In the genomic region with DNA sequence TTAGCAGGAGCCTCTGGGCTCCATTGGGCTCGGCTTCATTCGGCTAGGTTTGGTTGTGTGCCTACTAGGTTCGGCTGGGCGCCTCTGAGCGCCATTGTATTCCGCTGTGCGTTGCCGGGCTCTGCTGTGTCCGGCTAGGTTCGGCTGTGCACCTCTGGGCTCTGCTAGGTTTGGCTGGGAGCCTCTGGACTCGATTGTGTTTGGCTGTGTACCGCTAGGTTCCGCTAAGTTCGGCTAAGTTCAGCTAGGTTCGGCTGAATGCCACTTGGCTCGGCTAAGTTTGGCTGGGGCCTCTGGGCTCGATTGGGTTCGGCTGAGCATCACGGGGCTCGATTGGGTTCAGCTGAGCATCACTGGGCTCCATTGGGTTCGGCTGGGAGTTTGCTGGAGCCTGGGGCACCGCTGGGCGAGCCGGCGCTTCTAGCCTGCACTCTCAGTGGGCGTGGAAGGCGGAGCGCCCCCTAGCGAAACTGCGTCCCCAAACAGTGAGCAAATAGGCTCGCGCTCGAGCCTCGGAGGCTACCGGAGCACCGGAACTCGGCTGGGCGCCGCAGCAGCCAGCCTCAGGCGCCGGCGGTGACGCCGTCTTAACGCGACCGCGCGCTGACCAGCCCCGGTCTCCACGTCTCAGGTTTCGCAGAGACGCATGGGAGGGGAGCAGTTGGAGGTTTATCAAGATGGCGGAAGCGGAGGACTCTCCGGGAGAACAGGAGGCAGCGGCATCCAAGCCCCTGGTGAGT, we compare ENCODE assay signal across 1 mouse cellular context.
TF ChIP-seq lines count a peak whose summit lies in the region.

No protein-coding gene starts in this region.

TF ChIP-seq in MEL, 35 proteins besides CTCF, POLR2A, EP300 and RAD21 (continued from another document):
- TF ChIP-seq UBTF (IDR thresholded peaks at IDR 0.05; ENCODE audit: borderline replicate concordance, insufficient read depth, low read depth, low read length) (no peak), ZMIZ1 (IDR thresholded peaks at IDR 0.05; ENCODE audit: low read depth, low read length) (0 out of 2 replicates have a peak, but pooled peaks have one; percentile 26), JUND (IDR thresholded peaks at IDR 0.05; ENCODE audit: low read depth, low read length) (no peak), MAFK (IDR thresholded peaks at IDR 0.05; ENCODE audit: borderline replicate concordance, low read depth, low read length) (no peak), USF2 (IDR thresholded peaks at IDR 0.05; ENCODE audit: borderline replicate concordance in 1 of 2, insufficient read depth in 1 of 2, low read depth in 1 of 2, low read length in 2 of 2) (no peak), ZNF384 (IDR thresholded peaks at IDR 0.05; ENCODE audit: low read depth, low read length) (no peak), MYB (IDR thresholded peaks at IDR 0.05; ENCODE audit: low read depth, low read length) (no peak), TBP (IDR thresholded peaks at IDR 0.05; ENCODE audit: low read depth, low read length) (0 out of 2 replicates have a peak, but pooled peaks have one; percentile 39), MYC (IDR thresholded peaks at IDR 0.05; ENCODE audit: low read depth, low read length) (no peak), CHD2 (IDR thresholded peaks at IDR 0.05; ENCODE audit: low read length) (no peak), SIN3A (IDR thresholded peaks at IDR 0.05; ENCODE audit: low read length) (peak; percentile 63), POLR2AphosphoS5 (IDR thresholded peaks at IDR 0.05; ENCODE audit: borderline replicate concordance, low read depth, low read length) (no peak), HCFC1 (IDR thresholded peaks at IDR 0.05; ENCODE audit: low read depth, low read length) (peak; percentile 89), ZC3H11A (IDR thresholded peaks at IDR 0.05; ENCODE audit: low read depth, low read length) (no peak), RCOR1 (IDR thresholded peaks at IDR 0.05; ENCODE audit: low read depth, low read length) (no peak), ZKSCAN1 (IDR thresholded peaks at IDR 0.05; ENCODE audit: low read depth, low read length) (no peak), MEF2A (IDR thresholded peaks at IDR 0.05; ENCODE audit: extremely low read depth, insufficient replicate concordance, low read depth, low read length, poor library complexity, severe bottlenecking) (no peak), E2F4 (IDR thresholded peaks at IDR 0.05; ENCODE audit: borderline replicate concordance, low read depth, low read length) (no peak), TCF12 (IDR thresholded peaks at IDR 0.05; ENCODE audit: low read depth, low read length) (peak; percentile 45; the same call in 1 of the 2 replicates), BHLHE40 (IDR thresholded peaks at IDR 0.05; ENCODE audit: borderline replicate concordance, low read depth, low read length) (no peak), KAT2A (conservative IDR thresholded peaks at IDR 0.05; ENCODE audit: low read depth, low read length) (peak; percentile 58; the same call in 1 of the 2 replicates)
